Mouse (Mus musculus) forebrain, embryonic 13.5 days (tissue): ENCODE data around the gene Adamtsl1. TPM values are rescaled to one million over a fixed set of nuclear protein-coding genes. Genes with fewer than 3 reads are reported as not detected.

Source experiments
- ATAC-seq: fragments of 200-750 bp; cut with Nextera tagmentation; 2 replicates; pipeline ENCODE4 v1.8.0; 2017
- H3K27ac ChIP-seq: fragments of 300-500 bp; sonication (generic); 2 replicates; pipeline ENCODE4 v1.5.1; 2015; ENCODE audit warnings: inconsistent platforms, mild to moderate bottlenecking, moderate library complexity
- H3K27me3 ChIP-seq: fragments of 300-500 bp; sonication (generic); 2 replicates; pipeline ENCODE4 v1.6.1; 2015; ENCODE audit warnings: mild to moderate bottlenecking, inconsistent platforms
- H3K36me3 ChIP-seq: fragments of 300-500 bp; sonication (generic); 2 replicates; pipeline ENCODE4 v1.6.1; 2015; ENCODE audit warnings: mild to moderate bottlenecking, inconsistent platforms; ENCODE audit not compliant: poor library complexity, severe bottlenecking
- H3K4me1 ChIP-seq: fragments of 300-500 bp; sonication (generic); 2 replicates; pipeline ENCODE4 v1.6.1; 2015; ENCODE audit warnings: inconsistent platforms
- H3K4me2 ChIP-seq: fragments of 300-500 bp; sonication (generic); 2 replicates; pipeline ENCODE4 v1.6.1; 2015; ENCODE audit warnings: inconsistent platforms, mild to moderate bottlenecking, moderate library complexity
- H3K4me3 ChIP-seq: fragments of 300-500 bp; sonication (generic); 2 replicates; pipeline ENCODE4 v1.5.1; 2015; ENCODE audit warnings: mild to moderate bottlenecking, inconsistent platforms
- H3K9ac ChIP-seq: fragments of 300-500 bp; sonication (generic); 2 replicates; pipeline ENCODE4 v1.6.1; 2015; ENCODE audit warnings: mild to moderate bottlenecking, inconsistent platforms
- H3K9me3 ChIP-seq: fragments of 300-500 bp; sonication (generic); replicated peaks from 2 replicates; pipeline ENCODE4 v1.6.1; 2016; ENCODE audit warnings: inconsistent platforms
- WGBS: fragments of 180-500 bp; shearing (Covaris S2); methylation state at CpG from one replicate; pipeline ENCODE4 v1.1.7; 2015; 5-methylcytosine and 5-hydroxymethylcytosine counted together
- polyA plus RNA-seq: library from polyadenylated mRNA; unstranded; fragments of >200 nt; fragmentation: Nextera tagmentation; extraction: Ambion mirVana; gene quantifications from 2 replicates; pipeline ENCODE4 v1.2.1, GENCODE M21; 2015

Adamtsl1 gene
- polyA plus RNA-seq, 1 experiment from 2014 or later, result 5.3 TPM

- WGBS, result 87% methylated on average over 3 of the region's 3 CpGs
- no peak for ATAC-seq
- Histone ChIP-seq H3K27me3 (no peaks in the 10 kb centered on the region), H3K4me1 (no peaks in the 10 kb centered on the region), H3K4me3 (no peak overlapping the region), H3K9me3 (no peaks in the 10 kb centered on the region), H3K4me2 (no peak overlapping the region), H3K36me3 (no peaks in the 10 kb centered on the region), H3K9ac (no peak overlapping the region), H3K27ac (no peak overlapping the region)
These were observed 441.4 kb downstream of the Adamtsl1 start for GRCm38 (mm10) chr4:85955387-85955786.

- Histone ChIP-seq H3K9ac (no peak overlapping the region), H3K4me3 (no peak overlapping the region), H3K27me3 (no peaks in the 10 kb centered on the region), H3K27ac (no peak overlapping the region), H3K9me3 (no peaks in the 10 kb centered on the region), H3K4me1 (no peaks in the 10 kb centered on the region), H3K36me3 (no peaks in the 10 kb centered on the region), H3K4me2 (no peak overlapping the region)
- ATAC-seq, result no peak
- 89% methylated on average over 4 of the region's 4 CpGs for WGBS
These were observed 443.3 kb downstream of the Adamtsl1 start for GRCm38 (mm10) chr4:85957266-85957665.

GRCm38 (mm10) chr4:85957879-85958278, 443.9 kb downstream of the Adamtsl1 start:
- Histone ChIP-seq H3K9me3 (no peaks in the 10 kb centered on the region), H3K27me3 (no peaks in the 10 kb centered on the region), H3K9ac (no peak overlapping the region), H3K36me3 (no peaks in the 10 kb centered on the region), H3K4me2 (no peak overlapping the region), H3K4me3 (no peak overlapping the region), H3K4me1 (no peaks in the 10 kb centered on the region), H3K27ac (no peak overlapping the region)
- 76% methylated on average over 1 of the region's 1 CpGs for WGBS
- ATAC-seq, result no peak

- H3K27me3 ChIP-seq, result no peaks in the 10 kb centered on the region
- no peak overlapping the region for H3K4me3 ChIP-seq
- H3K27ac ChIP-seq, result no peak overlapping the region
- WGBS, result 84% methylated on average over 2 of the region's 2 CpGs
- no peak overlapping the region for H3K9ac ChIP-seq
- ATAC-seq, result no peak
- no peaks in the 10 kb centered on the region for H3K4me1 ChIP-seq
- H3K36me3 ChIP-seq, result no peaks in the 10 kb centered on the region
- no peak overlapping the region for H3K4me2 ChIP-seq
- no peaks in the 10 kb centered on the region for H3K9me3 ChIP-seq
These were observed 445.0 kb downstream of the Adamtsl1 start for GRCm38 (mm10) chr4:85959019-85959418.

- Histone ChIP-seq H3K4me1 (no peaks in the 10 kb centered on the region), H3K4me2 (no peak overlapping the region), H3K9ac (no peak overlapping the region), H3K4me3 (no peak overlapping the region), H3K27ac (no peak overlapping the region), H3K9me3 (no peaks in the 10 kb centered on the region), H3K36me3 (no peaks in the 10 kb centered on the region), H3K27me3 (no peaks in the 10 kb centered on the region)
- ATAC-seq, result no peak
- 88% methylated on average over 3 of the region's 3 CpGs for WGBS
These were observed 462.2 kb downstream of the Adamtsl1 start for GRCm38 (mm10) chr4:85976188-85976587.

- Histone ChIP-seq H3K9ac (no peak overlapping the region), H3K36me3 (no peaks in the 10 kb centered on the region), H3K4me2 (no peak overlapping the region), H3K9me3 (no peaks in the 10 kb centered on the region), H3K4me3 (no peak overlapping the region), H3K27me3 (no peaks in the 10 kb centered on the region), H3K27ac (no peak overlapping the region), H3K4me1 (no peaks in the 10 kb centered on the region)
- no peak for ATAC-seq
- 84% methylated on average over 10 of the region's 10 CpGs for WGBS
These were observed 465.2 kb downstream of the Adamtsl1 start for GRCm38 (mm10) chr4:85979206-85979605.

GRCm38 (mm10) chr4:86006596-86006995, 492.6 kb downstream of the Adamtsl1 start:
- no peak overlapping the region for H3K27ac ChIP-seq
- ATAC-seq, result 0 out of 2 replicates have a peak, but pooled peaks have one; percentile 45
- WGBS, result 43% methylated on average over 5 of the region's 5 CpGs

GRCm38 (mm10) chr4:86013640-86014039, 499.7 kb downstream of the Adamtsl1 start:
- H3K4me2 ChIP-seq, result no peak overlapping the region
- no peaks in the 10 kb centered on the region for H3K27me3 ChIP-seq
- no peak overlapping the region for H3K4me3 ChIP-seq
- H3K4me1 ChIP-seq, result no peaks in the 10 kb centered on the region
- H3K27ac ChIP-seq, result no peak overlapping the region
- ATAC-seq, result no peak
- H3K36me3 ChIP-seq, result no peaks in the 10 kb centered on the region
- no peak overlapping the region for H3K9ac ChIP-seq
- no peaks in the 10 kb centered on the region for H3K9me3 ChIP-seq
- 92% methylated on average over 3 of the region's 3 CpGs for WGBS

More at GRCm38 (mm10) chr4:86006596-86006995, 492.6 kb downstream of the Adamtsl1 start:
- no peak overlapping the region for H3K4me3 ChIP-seq
- H3K27me3 ChIP-seq, result no peaks in the 10 kb centered on the region
- no peak overlapping the region for H3K4me2 ChIP-seq
- no peaks in the 10 kb centered on the region for H3K9me3 ChIP-seq
- H3K4me1 ChIP-seq, result 0 out of 2 replicates have a peak, but pooled peaks cover 3% of the 10 kb centered on the region
- H3K9ac ChIP-seq, result no peak overlapping the region
- H3K36me3 ChIP-seq, result no peaks in the 10 kb centered on the region

GRCm38 (mm10) chr4:86018928-86019327, 505.0 kb downstream of the Adamtsl1 start:
- no peaks in the 10 kb centered on the region for H3K36me3 ChIP-seq
- WGBS, result 90% methylated on average over 1 of the region's 1 CpGs
- H3K27ac ChIP-seq, result no peak overlapping the region

GRCm38 (mm10) chr4:86019586-86019985, 505.6 kb downstream of the Adamtsl1 start:
- Histone ChIP-seq H3K4me3 (no peak overlapping the region), H3K9me3 (no peaks in the 10 kb centered on the region), H3K4me1 (peaks cover 23% of the 10 kb centered on the region), H3K9ac (no peak overlapping the region), H3K27ac (no peak overlapping the region), H3K27me3 (no peaks in the 10 kb centered on the region), H3K36me3 (no peaks in the 10 kb centered on the region), H3K4me2 (no peak overlapping the region)
- 19% methylated on average over 4 of the region's 4 CpGs for WGBS
- peak; percentile 63 for ATAC-seq

More at GRCm38 (mm10) chr4:86018928-86019327, 505.0 kb downstream of the Adamtsl1 start:
- Histone ChIP-seq H3K9ac (no peak overlapping the region), H3K27me3 (no peaks in the 10 kb centered on the region), H3K4me2 (no peak overlapping the region), H3K4me3 (no peak overlapping the region), H3K4me1 (peaks cover 23% of the 10 kb centered on the region), H3K9me3 (no peaks in the 10 kb centered on the region)
- ATAC-seq, result no peak

GRCm38 (mm10) chr4:86020372-86021090, 506.6 kb downstream of the Adamtsl1 start:
- Histone ChIP-seq H3K9me3 (no peaks in the 10 kb centered on the region), H3K4me3 (no peak overlapping the region), H3K4me2 (peak overlapping the region; percentile 14; the same call in 1 of the 2 replicates), H3K4me1 (peaks cover 23% of the 10 kb centered on the region), H3K9ac (no peak overlapping the region), H3K27ac (0 out of 2 replicates have a peak overlapping the region, but pooled peaks have one; percentile 33), H3K27me3 (no peaks in the 10 kb centered on the region), H3K36me3 (no peaks in the 10 kb centered on the region)
- peak; percentile 95 for ATAC-seq
- 18% methylated on average over 10 of the region's 10 CpGs for WGBS

GRCm38 (mm10) chr4:86024573-86025160, 510.7 kb downstream of the Adamtsl1 start:
- 62% methylated on average over 8 of the region's 8 CpGs for WGBS
- no peak for ATAC-seq
- Histone ChIP-seq H3K4me2 (no peak overlapping the region), H3K4me3 (no peak overlapping the region), H3K9me3 (no peaks in the 10 kb centered on the region), H3K27me3 (no peaks in the 10 kb centered on the region), H3K36me3 (no peaks in the 10 kb centered on the region), H3K4me1 (peaks cover 19% of the 10 kb centered on the region), H3K27ac (no peak overlapping the region), H3K9ac (no peak overlapping the region)
